Mouse (Mus musculus): ENCODE measurements around the gene Adgrv1. TPM values are rescaled to one million over a fixed set of nuclear protein-coding genes. Genes with fewer than 3 reads are reported as not detected.

Gene Adgrv1
- polyA plus RNA-seq, 1 experiment from 2014 or later = 0.87 TPM

DNA sequence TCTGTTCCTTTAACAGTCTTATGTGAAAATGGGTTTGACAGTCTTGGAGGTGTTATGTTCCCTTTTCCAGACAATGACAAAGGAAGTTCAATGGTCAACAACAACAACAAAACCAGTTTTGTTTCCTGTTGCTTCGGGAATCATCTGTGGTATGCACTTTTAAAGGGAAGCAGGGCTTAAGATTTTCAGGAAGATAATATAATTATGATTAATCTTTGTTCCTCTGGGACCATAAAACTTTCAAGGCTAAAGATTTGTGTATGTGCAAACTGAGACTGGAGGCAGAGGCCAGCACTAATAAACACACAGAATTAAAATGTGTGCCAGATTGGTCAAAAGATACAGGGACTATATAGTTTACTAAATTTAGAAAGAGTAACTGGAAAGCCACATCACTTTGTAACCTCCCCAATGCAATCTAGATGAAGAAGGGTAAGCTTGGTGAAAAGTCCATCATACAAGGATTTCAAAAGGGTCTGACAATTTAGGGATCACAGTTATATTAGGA, 424.8 kb downstream of the Adgrv1 start:
- Histone ChIP-seq H3K4me1 (ENCODE audit: insufficient read depth) (no peaks in the 10 kb centered on the region), H3K4me3 (ENCODE audit: low read depth, low read length) (no peak overlapping the region), H3K9ac (replicated peaks) (no peak overlapping the region), H3K9me3 (ENCODE audit: low read length) (no peaks in the 10 kb centered on the region), H3K27ac (ENCODE audit: low read depth) (no peak overlapping the region), H3K4me2 (ENCODE audit: low read depth, low read length) (no peak overlapping the region), H3K27me3 (ENCODE audit: insufficient read depth, low read length) (no peaks in the 10 kb centered on the region), H3K36me3 (replicated peaks; ENCODE audit: insufficient read depth, low read length) (no peaks in the 10 kb centered on the region)
- no peak for ATAC-seq
- TF ChIP-seq CTCF (IDR thresholded peaks at IDR 0.05; ENCODE audit: low read depth) = no peak
- no peak for TF ChIP-seq EP300 (IDR thresholded peaks at IDR 0.05; ENCODE audit: low read depth)
- 25% methylated on average over 1 of the region's 1 CpGs for WGBS (ENCODE audit: insufficient replicate concordance)
- no peak for DNase-seq

DNA sequence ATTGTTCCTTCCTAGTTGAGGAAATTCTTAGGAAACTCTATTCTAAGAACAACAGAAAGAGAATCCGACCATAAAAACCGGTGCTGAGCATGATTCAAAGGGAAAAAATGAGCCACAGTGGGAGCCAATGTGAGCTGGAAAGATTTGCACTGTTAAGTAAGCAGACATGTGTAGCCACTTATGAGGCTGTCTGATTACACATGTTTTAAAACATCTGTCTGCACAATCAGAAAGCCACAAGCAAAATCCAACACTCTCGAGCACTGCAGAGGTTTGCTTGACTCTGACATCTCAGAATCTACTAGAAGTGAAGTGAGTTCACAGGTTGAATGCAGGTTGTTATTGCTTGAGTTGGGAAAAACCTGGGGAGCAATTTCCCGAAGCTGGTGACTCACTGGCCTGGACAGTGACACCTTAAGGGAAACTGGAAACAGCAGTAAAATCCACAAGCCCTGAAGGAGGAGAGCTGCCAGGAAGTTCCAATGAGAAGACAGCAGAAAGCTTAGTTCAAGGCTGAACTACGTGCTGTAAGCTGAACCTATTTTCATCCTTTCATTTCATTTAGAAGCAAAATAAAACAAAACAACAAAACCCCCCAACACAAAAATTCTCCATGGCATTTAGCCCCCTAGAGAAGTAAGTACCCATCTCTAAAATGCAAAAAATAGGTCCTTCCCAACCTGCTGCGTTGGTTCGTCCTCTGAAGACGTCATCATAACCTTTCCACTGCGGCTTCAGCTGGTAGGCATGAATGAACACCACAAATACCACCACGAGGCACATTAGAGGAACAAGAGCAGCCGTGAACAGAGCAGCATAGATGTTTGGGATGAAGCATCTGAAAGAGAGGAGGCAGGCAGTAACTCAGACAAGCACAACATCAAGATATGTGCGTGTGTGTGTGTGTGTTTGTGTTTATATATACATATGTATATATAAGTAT, 450.7 kb downstream of the Adgrv1 start:
- no peaks in the 10 kb centered on the region for H3K27me3 ChIP-seq (ENCODE audit: insufficient read depth, low read length)
- 64% methylated on average over 12 of the region's 12 CpGs for WGBS (ENCODE audit: insufficient replicate concordance)
- DNase-seq (no peak), ATAC-seq (no peak)
- no peaks in the 10 kb centered on the region for H3K36me3 ChIP-seq (replicated peaks; ENCODE audit: insufficient read depth, low read length)
- H3K4me1 ChIP-seq (ENCODE audit: insufficient read depth) = no peaks in the 10 kb centered on the region
- TF ChIP-seq EP300 (IDR thresholded peaks at IDR 0.05; ENCODE audit: low read depth) = no peak
- no peak for TF ChIP-seq CTCF (IDR thresholded peaks at IDR 0.05; ENCODE audit: low read depth)
- H3K4me3 ChIP-seq (ENCODE audit: low read depth, low read length) = no peak overlapping the region
- no peak overlapping the region for H3K4me2 ChIP-seq (ENCODE audit: low read depth, low read length)
- no peak overlapping the region for H3K9ac ChIP-seq (replicated peaks)
- H3K9me3 ChIP-seq (ENCODE audit: low read length) = no peaks in the 10 kb centered on the region
- no peak overlapping the region for H3K27ac ChIP-seq (ENCODE audit: low read depth)

DNA sequence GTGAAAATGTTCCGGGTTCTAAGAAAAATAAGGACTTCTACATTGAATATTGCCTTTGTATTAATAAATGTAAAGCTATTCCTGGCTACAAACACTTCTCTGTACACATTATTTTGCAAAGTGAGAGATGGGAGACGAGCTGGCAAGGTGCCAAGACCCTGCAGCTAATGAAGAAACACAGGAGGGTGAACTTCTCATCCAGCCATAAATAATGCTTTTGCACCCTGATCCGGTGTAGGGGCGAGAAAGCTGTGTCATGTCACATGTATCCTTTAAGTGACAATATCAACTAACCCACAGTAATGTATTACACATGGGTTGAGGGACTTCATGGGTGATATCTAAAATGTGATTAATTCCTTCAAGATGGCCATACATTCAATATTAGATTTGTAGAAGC, 451.5 kb downstream of the Adgrv1 start:
- Histone ChIP-seq H3K27me3 (ENCODE audit: insufficient read depth, low read length) (no peaks in the 10 kb centered on the region), H3K27ac (ENCODE audit: low read depth) (no peak overlapping the region), H3K4me3 (ENCODE audit: low read depth, low read length) (no peak overlapping the region), H3K4me1 (ENCODE audit: insufficient read depth) (no peaks in the 10 kb centered on the region), H3K9me3 (ENCODE audit: low read length) (no peaks in the 10 kb centered on the region), H3K4me2 (ENCODE audit: low read depth, low read length) (no peak overlapping the region), H3K9ac (replicated peaks) (no peak overlapping the region), H3K36me3 (replicated peaks; ENCODE audit: insufficient read depth, low read length) (no peaks in the 10 kb centered on the region)
- no peak for TF ChIP-seq CTCF (IDR thresholded peaks at IDR 0.05; ENCODE audit: low read depth)
- WGBS (ENCODE audit: insufficient replicate concordance) = 64% methylated on average over 4 of the region's 4 CpGs
- no peak for DNase-seq
- ATAC-seq = no peak

DNA sequence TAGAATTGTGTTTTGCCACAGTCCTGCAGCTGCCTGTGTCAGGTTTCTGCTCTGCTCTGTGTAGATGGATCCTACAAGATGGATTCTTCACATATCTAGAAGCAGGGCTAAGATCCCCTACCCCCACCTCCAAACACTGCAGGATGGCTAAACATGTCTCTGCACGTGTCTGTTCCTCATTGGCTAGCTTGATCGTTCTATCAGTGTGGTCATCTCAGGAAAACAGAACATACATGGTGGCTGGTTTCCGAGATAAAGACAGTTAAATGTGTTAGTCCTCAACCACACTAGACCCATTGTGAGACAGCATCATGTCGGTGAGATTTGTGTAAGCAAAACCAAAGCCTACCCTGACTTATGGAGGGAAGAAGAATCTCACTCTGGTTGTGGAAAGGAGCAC, 456.1 kb downstream of the Adgrv1 start:
- DNase-seq (no peak), ATAC-seq (no peak)
- H3K27me3 ChIP-seq (ENCODE audit: insufficient read depth, low read length) = no peaks in the 10 kb centered on the region
- no peaks in the 10 kb centered on the region for H3K9me3 ChIP-seq (ENCODE audit: low read length)
- 43% methylated on average over 4 of the region's 4 CpGs for WGBS (ENCODE audit: insufficient replicate concordance)
- TF ChIP-seq CTCF (IDR thresholded peaks at IDR 0.05; ENCODE audit: low read depth) = no peak
- no peak for TF ChIP-seq EP300 (IDR thresholded peaks at IDR 0.05; ENCODE audit: low read depth)
- H3K4me1 ChIP-seq (ENCODE audit: insufficient read depth) = no peaks in the 10 kb centered on the region
- no peak overlapping the region for H3K9ac ChIP-seq (replicated peaks)
- no peak overlapping the region for H3K27ac ChIP-seq (ENCODE audit: low read depth)
- no peak overlapping the region for H3K4me2 ChIP-seq (ENCODE audit: low read depth, low read length)
- no peaks in the 10 kb centered on the region for H3K36me3 ChIP-seq (replicated peaks; ENCODE audit: insufficient read depth, low read length)
- no peak overlapping the region for H3K4me3 ChIP-seq (ENCODE audit: low read depth, low read length)

DNA sequence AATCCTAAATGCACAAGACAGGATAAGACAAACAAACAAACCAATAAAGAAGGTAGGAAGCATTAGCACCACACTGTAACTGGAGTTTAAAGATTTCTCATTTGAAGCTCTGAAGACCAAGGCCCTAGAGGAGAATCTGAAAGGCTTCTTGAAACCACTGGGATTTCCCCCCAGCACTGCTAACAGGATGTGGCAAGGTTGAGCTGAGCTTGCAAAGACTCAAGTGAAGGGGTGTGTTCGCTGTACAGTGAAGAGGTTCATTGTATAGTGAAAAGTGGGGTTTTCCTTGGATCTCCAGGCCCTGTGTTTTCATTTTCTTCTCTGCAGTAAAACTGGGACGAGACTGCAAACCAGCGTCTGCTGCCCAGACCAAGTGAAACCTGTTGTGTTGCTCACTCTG, 456.9 kb downstream of the Adgrv1 start:
- Histone ChIP-seq H3K36me3 (replicated peaks; ENCODE audit: insufficient read depth, low read length) (no peaks in the 10 kb centered on the region), H3K4me1 (ENCODE audit: insufficient read depth) (no peaks in the 10 kb centered on the region), H3K4me2 (ENCODE audit: low read depth, low read length) (no peak overlapping the region), H3K27me3 (ENCODE audit: insufficient read depth, low read length) (no peaks in the 10 kb centered on the region), H3K9ac (replicated peaks) (no peak overlapping the region), H3K27ac (ENCODE audit: low read depth) (no peak overlapping the region), H3K9me3 (ENCODE audit: low read length) (no peaks in the 10 kb centered on the region), H3K4me3 (ENCODE audit: low read depth, low read length) (no peak overlapping the region)
- no peak for DNase-seq
- ATAC-seq = no peak
- 36% methylated on average over 3 of the region's 3 CpGs for WGBS (ENCODE audit: insufficient replicate concordance)
- TF ChIP-seq EP300 (IDR thresholded peaks at IDR 0.05; ENCODE audit: low read depth) (no peak), CTCF (IDR thresholded peaks at IDR 0.05; ENCODE audit: low read depth) (no peak)

DNA sequence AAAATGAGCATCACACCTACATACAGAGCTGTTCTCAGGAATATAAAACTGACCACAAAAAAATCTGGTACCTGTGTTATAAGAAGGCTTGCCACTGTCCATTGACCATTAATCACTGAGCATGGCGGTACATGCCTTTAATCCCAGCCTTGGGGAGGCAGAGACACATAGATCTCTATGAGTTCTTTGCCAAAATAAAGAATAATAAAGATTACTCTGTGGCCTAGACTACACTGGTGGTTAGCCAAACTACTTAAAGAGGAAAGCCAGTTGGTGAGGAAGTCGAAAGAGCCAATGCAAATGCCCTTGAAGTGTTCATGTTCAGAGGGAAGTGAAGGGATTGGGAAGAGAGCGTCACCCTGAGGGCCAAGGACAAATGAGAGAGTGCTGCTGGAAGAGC, 461.8 kb downstream of the Adgrv1 start:
- ATAC-seq = no peak
- Histone ChIP-seq H3K36me3 (replicated peaks; ENCODE audit: insufficient read depth, low read length) (no peaks in the 10 kb centered on the region), H3K4me3 (ENCODE audit: low read depth, low read length) (no peak overlapping the region), H3K4me1 (ENCODE audit: insufficient read depth) (no peaks in the 10 kb centered on the region), H3K27ac (ENCODE audit: low read depth) (no peak overlapping the region), H3K9me3 (ENCODE audit: low read length) (no peaks in the 10 kb centered on the region), H3K27me3 (ENCODE audit: insufficient read depth, low read length) (no peaks in the 10 kb centered on the region), H3K9ac (replicated peaks) (no peak overlapping the region), H3K4me2 (ENCODE audit: low read depth, low read length) (no peak overlapping the region)
- DNase-seq = no peak
- TF ChIP-seq CTCF (IDR thresholded peaks at IDR 0.05; ENCODE audit: low read depth) = no peak
- TF ChIP-seq EP300 (IDR thresholded peaks at IDR 0.05; ENCODE audit: low read depth) = no peak
- 65% methylated on average over 3 of the region's 3 CpGs for WGBS (ENCODE audit: insufficient replicate concordance)

Measured in liver, postnatal 0 days (tissue).